ENCODE assay signal across 29 mouse cellular contexts in the genomic region with DNA sequence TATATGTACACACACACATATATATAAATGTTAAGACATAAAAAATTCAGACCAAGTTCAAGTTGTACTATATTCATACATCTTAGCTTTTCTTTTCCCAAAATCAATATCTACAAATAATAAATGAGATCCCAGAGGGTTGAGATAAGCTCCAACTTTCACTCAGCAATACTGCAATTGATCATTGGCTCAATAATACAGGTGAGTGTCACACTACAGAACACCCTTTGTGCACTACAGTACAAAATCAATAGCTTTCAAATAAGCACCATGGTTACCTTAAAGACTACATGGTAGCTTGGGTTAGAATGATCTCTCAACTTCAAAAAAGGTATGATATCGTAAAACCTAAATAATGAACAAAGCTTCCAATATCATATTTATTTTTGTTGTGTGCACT.
"Had no signal": no experiment of that assay in that cellular context is flagged by ENCODE, and none has a peak within 500 bp of the region (broad histone marks: within the 10 kb centered on the region; RNA-seq: fewer than 3 reads in every experiment).

No protein-coding gene starts in this region.

- H3K9me3 ChIP-seq: limb, embryonic 10.5 days; limb, embryonic 12.5 days; limb, embryonic 13.5 days; limb, embryonic 15.5 days; liver, embryonic 12.5 days; liver, embryonic 13.5 days; liver, embryonic 15.5 days; lung, embryonic 15.5 days; midbrain, embryonic 10.5 days; midbrain, embryonic 15.5 days; neural tube, embryonic 12.5 days had no signal

- DNase-seq: left cerebral cortex, postnatal 4 days; liver; liver, embryonic 13.5 days; liver, postnatal 0 days; lung, adult 18-20 months; lung, adult 2 months; lung, embryonic 14.5 days; lung, postnatal 10 days; lung, postnatal 14 days; lung, postnatal 36 days; lung, postnatal 4 days; midbrain, embryonic 14.5 days had no signal

- H3K27me3 ChIP-seq: limb, embryonic 12.5 days; limb, embryonic 13.5 days; limb, embryonic 15.5 days; liver, embryonic 12.5 days; liver, embryonic 13.5 days; liver, embryonic 15.5 days; lung, embryonic 15.5 days; megakaryocyte, embryonic 14.5 days; midbrain, embryonic 15.5 days; neural tube, embryonic 12.5 days had no signal

- H3K4me2 ChIP-seq: limb, embryonic 12.5 days; limb, embryonic 13.5 days; limb, embryonic 15.5 days; liver, embryonic 11.5 days; liver, embryonic 12.5 days; liver, embryonic 13.5 days; liver, embryonic 15.5 days; lung, embryonic 14.5 days; lung, embryonic 15.5 days; midbrain, embryonic 15.5 days; neural tube, embryonic 12.5 days had no signal

- H3K4me1 ChIP-seq: limb, embryonic 10.5 days; limb, embryonic 12.5 days; limb, embryonic 13.5 days; limb, embryonic 15.5 days; liver, embryonic 12.5 days; liver, embryonic 13.5 days; liver, embryonic 15.5 days; lung, embryonic 15.5 days; megakaryocyte, embryonic 14.5 days; midbrain, embryonic 10.5 days; midbrain, embryonic 15.5 days; neural tube, embryonic 12.5 days had no signal

- ATAC-seq: liver, embryonic 12.5 days; liver, postnatal 0 days; lung, postnatal 0 days; midbrain, embryonic 15.5 days had no signal

- H3K27ac ChIP-seq: left cerebral cortex, adult 2 months; limb, embryonic 10.5 days; limb, embryonic 12.5 days; limb, embryonic 13.5 days; limb, embryonic 15.5 days; liver, embryonic 12.5 days; liver, embryonic 13.5 days; liver, embryonic 14.5 days; liver, embryonic 15.5 days; lung, embryonic 15.5 days; macrophage; midbrain, embryonic 10.5 days; midbrain, embryonic 15.5 days; neural tube, embryonic 12.5 days had no signal

- H3K4me3 ChIP-seq: left cerebral cortex, adult 2 months; limb, embryonic 10.5 days; limb, embryonic 12.5 days; limb, embryonic 13.5 days; limb, embryonic 15.5 days; liver, embryonic 12.5 days; liver, embryonic 13.5 days; liver, embryonic 15.5 days; lung, embryonic 15.5 days; megakaryocyte, embryonic 14.5 days; midbrain, embryonic 10.5 days; midbrain, embryonic 15.5 days; myocyte; neural tube, embryonic 12.5 days had no signal

- H3K9ac ChIP-seq: limb, embryonic 12.5 days; limb, embryonic 13.5 days; limb, embryonic 15.5 days; liver, embryonic 12.5 days; liver, embryonic 13.5 days; liver, embryonic 14.5 days; liver, embryonic 15.5 days; liver, postnatal 0 days; lung, embryonic 14.5 days; lung, embryonic 15.5 days; midbrain, embryonic 15.5 days; neural tube, embryonic 12.5 days had no signal

- H3K36me3 ChIP-seq: limb, embryonic 10.5 days; limb, embryonic 12.5 days; limb, embryonic 13.5 days; limb, embryonic 15.5 days; liver, embryonic 12.5 days; liver, embryonic 13.5 days; liver, embryonic 15.5 days; lung, embryonic 15.5 days; midbrain, embryonic 10.5 days; midbrain, embryonic 15.5 days; neural tube, embryonic 12.5 days had no signal
